In the genomic region with DNA sequence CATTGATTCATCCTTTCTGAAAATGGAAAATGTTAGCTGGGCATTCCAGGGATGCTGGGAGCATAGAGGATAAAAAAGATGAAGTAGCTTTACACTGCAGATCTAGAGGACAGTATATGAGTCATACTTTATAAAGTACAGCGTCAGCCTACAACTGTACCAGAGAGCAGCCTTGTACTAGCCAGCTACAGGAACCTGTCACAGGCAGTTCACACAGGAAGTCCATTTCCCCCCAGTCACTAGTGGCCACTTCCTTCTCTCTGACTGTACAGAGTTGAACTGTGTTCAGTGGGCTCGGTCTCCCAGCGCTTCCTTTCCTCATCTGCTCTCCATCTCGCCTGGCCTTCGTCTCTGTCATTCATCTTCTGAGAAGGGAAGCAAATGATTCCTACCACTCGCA, we compare ENCODE assay signal across 14 mouse cellular contexts. TPM values are rescaled to one million over a fixed set of nuclear protein-coding genes. Genes with fewer than 3 reads are reported as not detected.
DNase-seq lines count a peak whose midpoint lies in the region; ATAC-seq and TF ChIP-seq lines count a peak whose summit lies in the region.
"Had no signal": no experiment of that assay in that cellular context is flagged by ENCODE, and none has a peak within 500 bp of the region (broad histone marks: within the 10 kb centered on the region; RNA-seq: fewer than 3 reads in every experiment).

No protein-coding gene starts in this region.

- H3K36me3 ChIP-seq in CH12.LX (replicated peaks in 1 of 2; ENCODE audit: control insufficient read depth in 1 of 2, insufficient read depth in 1 of 2, low read length in 1 of 2) = no peaks in the 10 kb centered on the region
- no peaks in the 10 kb centered on the region for H3K36me3 ChIP-seq in hindbrain, embryonic 12.5 days
- peaks cover 18% of the 10 kb centered on the region for H3K36me3 ChIP-seq in hindbrain, embryonic 13.5 days

- TF ChIP-seq RAD21 in CH12.LX (IDR thresholded peaks at IDR 0.05; ENCODE audit: low read depth, low read length) = no peak

- no peaks in the 10 kb centered on the region for H3K9me3 ChIP-seq in CH12.LX (replicated peaks; ENCODE audit: low read length)
- H3K9me3 ChIP-seq in hindbrain, embryonic 12.5 days (replicated peaks) = no peaks in the 10 kb centered on the region
- no peaks in the 10 kb centered on the region for H3K9me3 ChIP-seq in hindbrain, embryonic 13.5 days
- H3K9me3 ChIP-seq: forebrain, embryonic 10.5 days; intestine, embryonic 15.5 days; neural tube, embryonic 15.5 days had no signal

- H3K4me2 ChIP-seq in CH12.LX (ENCODE audit: insufficient read depth, low read depth, poor library complexity, severe bottlenecking) = no peak overlapping the region
- no peak overlapping the region for H3K4me2 ChIP-seq in hindbrain, embryonic 12.5 days (replicated peaks)
- no peak overlapping the region for H3K4me2 ChIP-seq in hindbrain, embryonic 13.5 days
- H3K4me2 ChIP-seq: intestine, embryonic 15.5 days; neural tube, embryonic 15.5 days had no signal

- peak; percentile 100 for ATAC-seq in common myeloid progenitor, adult 5-6 weeks (replicated peaks; ENCODE audit: low read depth, poor library complexity, severe bottlenecking)
- peak; percentile 97 for ATAC-seq in megakaryocyte progenitor cell, adult 5-6 weeks (replicated peaks; ENCODE audit: poor library complexity)
- ATAC-seq in hindbrain, embryonic 12.5 days (ENCODE audit: low FRiP score) = no peak
- no peak for ATAC-seq in hindbrain, embryonic 13.5 days (ENCODE audit: low FRiP score)
- ATAC-seq: intestine, embryonic 15.5 days had no signal

- dilution Hi-C loops in CH12.LX (cut with MboI; ENCODE audit: extremely low pct_ligation_motif_present, extremely low pct_unique_long_range_greater_than_20kb, low sequenced_read_pairs) = no loop called here

- DNase-seq in kidney, postnatal 10 days = peak; percentile 14
- no peak for DNase-seq in kidney, postnatal 36 days
- DNase-seq in CH12.LX (ENCODE audit: extremely low read depth) = peak; percentile 53
- DNase-seq: embryo, embryonic 11 days; gastrocnemius, postnatal 25 days; layer of hippocampus, postnatal 36 days; thymus, postnatal 25 days had no signal

- H3K27ac ChIP-seq in CH12.LX (ENCODE audit: insufficient read depth, low read depth) = no peak overlapping the region
- H3K27ac ChIP-seq in hindbrain, embryonic 12.5 days = no peak overlapping the region
- no peak overlapping the region for H3K27ac ChIP-seq in hindbrain, embryonic 13.5 days
- H3K27ac ChIP-seq: forebrain, embryonic 10.5 days; intestine, embryonic 15.5 days; neural tube, embryonic 15.5 days had no signal

- TF ChIP-seq EP300 in CH12.LX (IDR thresholded peaks at IDR 0.05; ENCODE audit: low read length) = no peak; the same call in 1 of the 2 replicates

- 84% methylated on average over 6 of the region's 6 CpGs for WGBS in hindbrain, embryonic 12.5 days
- WGBS in hindbrain, embryonic 13.5 days = 86% methylated on average over 6 of the region's 6 CpGs

- no peaks in the 10 kb centered on the region for H3K27me3 ChIP-seq in CH12.LX (replicated peaks)
- H3K27me3 ChIP-seq in hindbrain, embryonic 12.5 days = no peaks in the 10 kb centered on the region
- no peaks in the 10 kb centered on the region for H3K27me3 ChIP-seq in hindbrain, embryonic 13.5 days
- H3K27me3 ChIP-seq: intestine, embryonic 15.5 days; neural tube, embryonic 15.5 days had no signal

- no peaks in the 10 kb centered on the region for H3K79me2 ChIP-seq in CH12.LX (replicated peaks; ENCODE audit: control insufficient read depth, extremely low read depth, insufficient read depth, poor library complexity, severe bottlenecking)

- in situ Hi-C loops in CH12.LX (cut with MboI; ENCODE audit: low pct_ligation_motif_present, low pct_unique_long_range_greater_than_20kb, low sequenced_read_pairs) = no loop called here

- H3K4me1 ChIP-seq in CH12.LX (ENCODE audit: control insufficient read depth in 1 of 2, insufficient read depth in 2 of 2) = peaks cover 5 to 25% of the 10 kb centered on the region in 2 experiments
- no peaks in the 10 kb centered on the region for H3K4me1 ChIP-seq in hindbrain, embryonic 12.5 days
- no peaks in the 10 kb centered on the region for H3K4me1 ChIP-seq in hindbrain, embryonic 13.5 days (replicated peaks)
- H3K4me1 ChIP-seq: forebrain, embryonic 10.5 days; intestine, embryonic 15.5 days; neural tube, embryonic 15.5 days had no signal

- H3K4me3 ChIP-seq in CH12.LX (replicated peaks in 1 of 3; ENCODE audit: low read depth in 2 of 3, low read length in 2 of 3, poor library complexity in 1 of 3) = no peak overlapping the region
- no peak overlapping the region for H3K4me3 ChIP-seq in hindbrain, embryonic 12.5 days
- no peak overlapping the region for H3K4me3 ChIP-seq in hindbrain, embryonic 13.5 days
- H3K4me3 ChIP-seq: forebrain, embryonic 10.5 days; intestine, embryonic 15.5 days; neural tube, embryonic 15.5 days had no signal

- no peak overlapping the region for H3K9ac ChIP-seq in CH12.LX (ENCODE audit: insufficient read depth, low read depth)
- H3K9ac ChIP-seq in hindbrain, embryonic 12.5 days = no peak overlapping the region
- no peak overlapping the region for H3K9ac ChIP-seq in hindbrain, embryonic 13.5 days
- H3K9ac ChIP-seq: intestine, embryonic 15.5 days; neural tube, embryonic 15.5 days had no signal

- TF ChIP-seq CTCF in CH12.LX (conservative IDR thresholded peaks at IDR 0.05 in 1 of 2, IDR thresholded peaks at IDR 0.05 in 1 of 2; ENCODE audit: low read depth in 2 of 2, low read length in 2 of 2) = no peak

- no peak for TF ChIP-seq POLR2A in CH12.LX (IDR thresholded peaks at IDR 0.05; ENCODE audit: low read depth, low read length)

TF ChIP-seq in CH12.LX, 34 proteins besides CTCF, POLR2A, EP300 and RAD21:
- TF ChIP-seq CHD2 (IDR thresholded peaks at IDR 0.05; ENCODE audit: low read length) = no peak
- TF ChIP-seq MYC (IDR thresholded peaks at IDR 0.05; ENCODE audit: low read depth, low read length) = no peak
- TF ChIP-seq NELFE (IDR thresholded peaks at IDR 0.05; ENCODE audit: low read depth, low read length) = no peak
- TF ChIP-seq USF1 (IDR thresholded peaks at IDR 0.05; ENCODE audit: low read depth, low read length) = no peak
- TF ChIP-seq MAX (IDR thresholded peaks at IDR 0.05; ENCODE audit: low read length) = no peak
- TF ChIP-seq JUN (IDR thresholded peaks at IDR 0.05; ENCODE audit: insufficient read depth, low read depth, low read length) = no peak
- no peak for TF ChIP-seq CHD1 (IDR thresholded peaks at IDR 0.05; ENCODE audit: low read depth, low read length)
- no peak for TF ChIP-seq MXI1 (IDR thresholded peaks at IDR 0.05; ENCODE audit: low read depth, low read length)
- peak; percentile 47; the same call in 1 of the 2 replicates for TF ChIP-seq ELF1 (IDR thresholded peaks at IDR 0.05; ENCODE audit: low read depth, low read length)

RNA-seq across cellular contexts. Expression of gene Acot12, which starts 39.0 kb away (rescaled TPM):
- total RNA-seq in CH12.LX (2012; rRNA removed) (0.55 and 0.97 TPM in 2 replicates), CH12.LX (2014; rRNA removed) (0.90 and 1.6 TPM in 2 replicates)
- 0.83 and 0.96 TPM in 2 replicates for polyA plus RNA-seq in CH12.LX (2012; ENCODE audit: insufficient read length, low read depth)
- not detected in 2 replicates for total RNA-seq in common myeloid progenitor, adult 5-6 weeks (2017)
- not detected in 2 replicates for total RNA-seq in megakaryocyte progenitor cell, adult 5-6 weeks (2015)
- total RNA-seq in megakaryocyte progenitor cell, adult 5-6 weeks (2017) = not detected in 2 replicates
- not detected in 2 replicates for polyA plus RNA-seq in hindbrain, embryonic 12.5 days (2016; fragmentation: Nextera tagmentation; extraction: Ambion mirVana)
- polyA plus RNA-seq in hindbrain, embryonic 13.5 days (2015; fragmentation: Nextera tagmentation; extraction: Ambion mirVana) = not detected in 2 replicates
- total RNA-seq: gastrocnemius, postnatal 25 days had no signal
- polyA plus RNA-seq: forebrain, embryonic 10.5 days had no signal

Comparison
In these comparisons a context has a peak if more than half of its experiments do, and no peak if none do; other contexts are left out.
1. DNase-seq: peak in kidney, postnatal 10 days (single experiment) and CH12.LX (single experiment); none in kidney, postnatal 36 days (0 of 2).
2. ATAC-seq: peak in common myeloid progenitor, adult 5-6 weeks (single experiment) and megakaryocyte progenitor cell, adult 5-6 weeks (single experiment); none in hindbrain, embryonic 12.5 days (single experiment) and hindbrain, embryonic 13.5 days (single experiment).